In the genomic region with DNA sequence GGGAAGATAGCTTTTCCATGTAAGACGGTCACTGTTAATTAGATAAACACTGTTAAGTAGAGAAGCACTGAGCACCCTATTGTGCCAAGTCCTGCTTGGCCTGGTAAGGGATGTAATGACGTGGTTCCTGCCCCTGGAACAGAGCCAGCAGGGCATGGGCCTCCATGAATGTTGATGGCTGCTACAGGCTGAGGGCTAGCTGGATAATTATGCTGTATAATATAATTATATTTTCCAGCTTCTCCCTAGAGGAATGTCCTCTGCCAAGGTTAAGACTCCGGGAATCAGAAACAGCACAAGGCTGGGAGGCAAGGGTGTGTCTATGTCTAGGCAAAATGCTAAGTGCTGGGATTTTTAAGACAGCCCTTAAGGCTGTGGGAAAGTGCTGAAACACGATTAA, we compare ENCODE assay signal across 12 mouse cellular contexts. TPM values are rescaled to one million over a fixed set of nuclear protein-coding genes. Genes with fewer than 3 reads are reported as not detected.
DNase-seq lines count a peak whose midpoint lies in the region; ATAC-seq and TF ChIP-seq lines count a peak whose summit lies in the region.
"Had no signal": no experiment of that assay in that cellular context is flagged by ENCODE, and none has a peak within 500 bp of the region (broad histone marks: within the 10 kb centered on the region; RNA-seq: fewer than 3 reads in every experiment).

No protein-coding gene starts in this region.

- TF ChIP-seq POLR2A in brain, embryonic 14.5 days (IDR thresholded peaks at IDR 0.05; ENCODE audit: borderline replicate concordance, extremely low read depth, insufficient read depth, insufficient read length, poor library complexity, severe bottlenecking) = no peak

- 67% methylated on average over 4 of the region's 4 CpGs for WGBS in midbrain, embryonic 15.5 days
- WGBS in midbrain, embryonic 10.5 days = 92% methylated on average over 4 of the region's 4 CpGs
- WGBS in large intestine, adult 2 months = 30% methylated on average over 4 of the region's 4 CpGs

- no peaks in the 10 kb centered on the region for H3K4me1 ChIP-seq in midbrain, embryonic 15.5 days
- H3K4me1 ChIP-seq in midbrain, embryonic 10.5 days = no peaks in the 10 kb centered on the region
- H3K4me1 ChIP-seq: heart, embryonic 15.5 days; liver, embryonic 15.5 days; megakaryocyte, embryonic 14.5 days had no signal

- no peak overlapping the region for H3K9ac ChIP-seq in midbrain, embryonic 15.5 days
- H3K9ac ChIP-seq: heart, embryonic 15.5 days; liver, embryonic 15.5 days had no signal

- H3K9me3 ChIP-seq in midbrain, embryonic 15.5 days = no peaks in the 10 kb centered on the region
- H3K9me3 ChIP-seq in midbrain, embryonic 10.5 days (replicated peaks) = no peaks in the 10 kb centered on the region
- H3K9me3 ChIP-seq: heart, embryonic 15.5 days; liver, embryonic 15.5 days; megakaryocyte, embryonic 14.5 days had no signal

- TF ChIP-seq CTCF in brain, embryonic 14.5 days (IDR thresholded peaks at IDR 0.05; ENCODE audit: borderline replicate concordance, extremely low read depth, insufficient read depth, insufficient read length) = no peak

- peak; percentile 9 to 14 for DNase-seq in heart, adult 18-20 months
- no peak for DNase-seq in heart, postnatal 14 days
- no peak for DNase-seq in midbrain, embryonic 10.5 days (ENCODE audit: low spot score)
- peak; percentile 16 for DNase-seq in brain, embryonic 14.5 days (ENCODE audit: low read depth)
- DNase-seq in large intestine, adult 2 months (ENCODE audit: low read depth, low spot score) = peak; percentile 29
- no peak for DNase-seq in cerebellum, adult 8-10 months

- peaks cover 20% of the 10 kb centered on the region for H3K36me3 ChIP-seq in midbrain, embryonic 15.5 days (replicated peaks)
- peaks cover 44% of the 10 kb centered on the region for H3K36me3 ChIP-seq in midbrain, embryonic 10.5 days
- H3K36me3 ChIP-seq: liver, embryonic 15.5 days had no signal

- H3K4me2 ChIP-seq in midbrain, embryonic 15.5 days = no peak overlapping the region
- H3K4me2 ChIP-seq: heart, embryonic 15.5 days; liver, embryonic 15.5 days had no signal

- H3K27me3 ChIP-seq in midbrain, embryonic 15.5 days (replicated peaks) = no peaks in the 10 kb centered on the region
- H3K27me3 ChIP-seq in midbrain, embryonic 10.5 days (ENCODE audit: low read depth, poor library complexity, severe bottlenecking) = no peaks in the 10 kb centered on the region
- H3K27me3 ChIP-seq: CH12.LX; heart, embryonic 15.5 days; liver, embryonic 15.5 days; megakaryocyte, embryonic 14.5 days had no signal

- no peak overlapping the region for H3K4me3 ChIP-seq in midbrain, embryonic 15.5 days
- H3K4me3 ChIP-seq in midbrain, embryonic 10.5 days = no peak overlapping the region
- H3K4me3 ChIP-seq: heart, embryonic 15.5 days; liver, embryonic 15.5 days; megakaryocyte, embryonic 14.5 days had no signal

- intact Hi-C loops in heart, postnatal 14 days (cut with DNase I) = no loop called here

- peak; percentile 62; the same call in 1 of the 2 replicates for ATAC-seq in midbrain, embryonic 15.5 days (replicated peaks)

- H3K27ac ChIP-seq in midbrain, embryonic 15.5 days = no peak overlapping the region
- no peak overlapping the region for H3K27ac ChIP-seq in midbrain, embryonic 10.5 days (replicated peaks)
- H3K27ac ChIP-seq: heart, embryonic 15.5 days; liver, embryonic 15.5 days had no signal

RNA-seq across cellular contexts. Expression of a gene that starts 7.0 kb away (rescaled TPM):
- total RNA-seq in heart, adult 18-20 months (2021) = 1 to 10 TPM; 1.3 to 1.5 TPM
- 1 to 10 TPM; 2.4 to 2.8 TPM for total RNA-seq in heart, postnatal 14 days (2021)
- 0.14 and 0.33 TPM in 2 replicates for polyA plus RNA-seq in midbrain, embryonic 15.5 days (2015; fragmentation: Nextera tagmentation; extraction: Ambion mirVana)
- polyA plus RNA-seq in midbrain, embryonic 10.5 days (2016; fragmentation: Nextera tagmentation; extraction: Ambion mirVana) = 0.16 TPM in 1 of 2 replicates, not detected in the other
- polyA plus RNA-seq in brain, embryonic 14.5 days (2012; rRNA removed) = 4.1 and 6.4 TPM in 2 replicates
- 1.3 and 2.3 TPM in 2 replicates for polyA plus RNA-seq in large intestine, adult 2 months (2012; rRNA removed)
- polyA plus RNA-seq: embryonic facial prominence, embryonic 11.5 days; heart, embryonic 15.5 days; liver, embryonic 15.5 days had no signal

RNA-seq across cellular contexts. Expression of a gene that starts 39.9 kb away (rescaled TPM):
- total RNA-seq in heart, adult 18-20 months (2021) = 10 to 100 TPM; 13.7 to 14.9 TPM
- total RNA-seq in heart, postnatal 14 days (2021) = 10 to 100 TPM; 16.3 to 17.2 TPM
- 11.0 TPM in 2 replicates for polyA plus RNA-seq in midbrain, embryonic 15.5 days (2015; fragmentation: Nextera tagmentation; extraction: Ambion mirVana)
- 9.5 and 12.3 TPM in 2 replicates for polyA plus RNA-seq in midbrain, embryonic 10.5 days (2016; fragmentation: Nextera tagmentation; extraction: Ambion mirVana)
- polyA plus RNA-seq in brain, embryonic 14.5 days (2012; rRNA removed) = 16.2 and 18.6 TPM in 2 replicates
- 1.4 and 2.2 TPM in 2 replicates for polyA plus RNA-seq in large intestine, adult 2 months (2012; rRNA removed)

Comparison
In these comparisons a context has a peak if more than half of its experiments do, and no peak if none do; other contexts are left out.
1. DNase-seq: peak in heart, adult 18-20 months (2 of 2), brain, embryonic 14.5 days (single experiment) and large intestine, adult 2 months (single experiment); none in heart, postnatal 14 days (0 of 2), midbrain, embryonic 10.5 days (single experiment) and cerebellum, adult 8-10 months (single experiment).